Mouse (Mus musculus) thymus, adult 2 months (tissue): Measurements from ENCODE around the gene St3gal6. TPM values are rescaled to one million over a fixed set of nuclear protein-coding genes. Genes with fewer than 3 reads are reported as not detected.

Source experiments
- DNase-seq: peaks from one replicate; pipeline ENCODE4 v3.0.0; 2021
- H3K27ac ChIP-seq: fragments of 200-500 bp; 2 replicates; pipeline ENCODE4 v1.5.1; 2012; ENCODE audit warnings: low read length, control low read depth; ENCODE audit not compliant: control insufficient read depth, insufficient read depth
- H3K27me3 ChIP-seq: fragments of 200-500 bp; 2 replicates; pipeline ENCODE4 v1.6.1; 2012; ENCODE audit warnings: mild to moderate bottlenecking, low read length, moderate library complexity, mixed read lengths; ENCODE audit not compliant: control insufficient read depth, insufficient read depth
- H3K36me3 ChIP-seq: fragments of 200-500 bp; 2 replicates; pipeline ENCODE4 v1.6.1; 2012; ENCODE audit warnings: mild to moderate bottlenecking, low read length, moderate library complexity; ENCODE audit not compliant: control insufficient read depth, insufficient read depth
- H3K4me1 ChIP-seq: fragments of 200-500 bp; replicated peaks from 2 replicates; pipeline ENCODE4 v1.6.1; 2012; ENCODE audit warnings: low read length; ENCODE audit not compliant: control insufficient read depth, insufficient read depth
- H3K4me3 ChIP-seq: fragments of 200-500 bp; 2 replicates; pipeline ENCODE4 v1.5.1; 2012; ENCODE audit warnings: mild to moderate bottlenecking, low read length, control low read depth, moderate library complexity; ENCODE audit not compliant: control insufficient read depth, insufficient read depth
- CTCF ChIP-seq: fragments of 200-500 bp; IDR thresholded peaks from 2 replicates; pipeline ENCODE4 v1.5.1; 2012; ENCODE audit warnings: mild to moderate bottlenecking, control low read depth, low read length, moderate library complexity, borderline replicate concordance; ENCODE audit not compliant: control insufficient read depth, poor library complexity, insufficient read depth; ENCODE audit errors: extremely low read depth
- POLR2A ChIP-seq: fragments of 200-500 bp; IDR thresholded peaks from 2 replicates; pipeline ENCODE4 v1.6.1; 2012; ENCODE audit warnings: mild to moderate bottlenecking, low read length, control low read depth, moderate library complexity; ENCODE audit not compliant: control insufficient read depth, poor library complexity, insufficient read depth; ENCODE audit errors: extremely low read depth
- WGBS: fragments of 180-500 bp; shearing (Covaris S2); methylation state at CpG from one replicate; pipeline ENCODE4 v1.1.7; 2018; 5-methylcytosine and 5-hydroxymethylcytosine counted together
- polyA plus RNA-seq: library from polyadenylated mRNA; depleted of rRNA; stranded (reverse); fragments of >200 nt; gene quantifications from 2 replicates; pipeline ENCODE4 v1.2.3, GENCODE M21; 2012; rRNA removed

The St3gal6 gene
- polyA plus RNA-seq = 17.5 and 21.8 TPM in 2 replicates

DNA sequence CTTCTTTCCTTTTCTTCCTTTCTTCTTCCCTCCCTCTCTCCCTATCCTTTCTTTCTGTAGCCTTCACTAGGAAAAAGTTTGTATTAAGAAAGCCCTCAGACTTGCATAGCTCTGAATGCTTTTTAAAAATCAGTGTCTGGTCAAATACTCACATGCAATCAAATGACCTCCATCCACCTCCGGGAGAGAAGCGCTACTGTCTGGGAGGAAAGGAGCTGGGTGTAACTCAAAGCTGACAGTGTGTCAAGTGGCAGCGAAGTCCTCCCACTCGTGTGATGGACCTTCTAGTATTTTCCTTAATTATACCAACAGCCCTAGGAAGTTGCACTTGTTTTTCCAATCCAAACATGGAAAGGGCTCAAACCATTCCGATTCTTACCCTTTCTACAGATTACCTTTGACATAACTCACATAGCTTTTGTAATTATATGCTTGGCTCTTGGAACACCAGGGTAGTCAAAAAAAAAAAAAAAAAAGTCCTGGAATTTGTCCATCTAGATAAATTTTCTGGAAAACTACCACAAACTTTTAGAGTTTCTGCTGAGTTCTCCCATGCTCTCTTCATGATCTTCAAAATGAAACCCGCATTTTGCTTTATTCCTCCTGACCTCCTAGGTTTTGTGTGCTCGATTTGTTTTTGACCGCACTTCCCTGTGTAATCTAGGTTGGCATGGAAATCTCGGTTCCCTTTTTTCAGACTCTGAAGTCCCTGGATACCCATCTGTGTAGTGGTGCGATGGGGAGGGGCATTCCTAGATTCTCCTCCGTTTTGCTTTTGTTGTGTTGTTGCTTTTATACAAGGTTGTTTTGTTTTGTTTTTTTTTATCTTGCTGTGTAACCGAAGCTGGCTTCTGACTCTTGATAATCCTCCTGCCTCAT lies at the start of gene St3gal6:
St3gal6 (minus strand) TSS at position 272 of the 879 bp plus-strand sequence.
- Histone ChIP-seq H3K4me3 (peak within 1 kb of the TSS; percentile 53), H3K27me3 (peaks cover 2% of the 10 kb centered on the region), H3K36me3 (no peaks in the 10 kb centered on the region), H3K27ac (peak within 1 kb of the TSS; percentile 28; the same call in 1 of the 2 replicates), H3K4me1 (peaks cover 10% of the 10 kb centered on the region; the same call in 1 of the 2 replicates)
- WGBS = 95% methylated on average over 12 of the region's 12 CpGs
- TF ChIP-seq CTCF = no peak
- no peak for DNase-seq

DNA sequence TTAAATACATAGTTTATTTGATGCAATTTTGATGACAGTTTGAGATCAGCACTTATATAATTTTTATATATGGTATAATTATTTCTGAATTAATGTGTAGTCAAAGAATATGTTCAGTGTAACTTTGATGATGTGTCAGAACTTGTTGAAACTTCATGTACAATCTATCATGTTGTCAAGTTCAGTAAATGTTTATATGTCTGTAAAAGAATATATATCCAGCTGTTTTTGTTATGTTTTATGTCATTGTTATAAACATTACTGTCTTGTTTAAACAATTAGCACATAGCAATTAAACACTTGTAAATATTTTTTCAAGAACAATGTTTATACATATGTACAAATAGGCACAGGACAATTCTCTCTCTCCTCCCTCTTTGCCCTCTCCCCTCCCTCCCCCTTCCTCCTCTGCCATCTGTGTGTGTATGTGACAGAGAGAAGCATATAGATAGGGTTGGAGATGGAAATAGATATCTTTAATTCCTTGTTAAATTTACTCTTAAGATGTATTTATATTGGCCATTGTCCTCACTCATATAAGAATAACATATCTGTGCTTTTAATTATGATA lies 46.7 kb upstream of the St3gal6 start:
- DNase-seq = no peak
- no peaks in the 10 kb centered on the region for H3K36me3 ChIP-seq

DNA sequence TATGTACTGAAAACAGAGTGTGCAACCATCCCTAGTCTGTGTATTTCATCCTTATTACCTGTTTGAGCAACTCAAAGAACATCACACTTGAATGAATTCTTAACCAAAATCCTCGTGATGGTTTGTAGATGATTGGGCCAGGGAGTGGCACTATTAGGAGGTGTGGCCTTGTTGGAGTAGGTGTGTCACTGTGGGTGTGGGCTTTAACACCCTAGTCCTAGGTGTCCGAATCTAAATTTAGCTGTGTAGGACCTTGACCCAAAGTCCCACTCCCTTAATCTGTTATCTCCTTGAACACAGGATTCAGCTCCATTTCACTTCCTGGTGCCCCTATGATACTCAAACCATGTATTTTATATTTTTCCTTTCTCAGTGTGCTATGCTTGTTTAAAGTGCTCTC lies 37.2 kb upstream of the St3gal6 start:
- Histone ChIP-seq H3K4me1 (no peaks in the 10 kb centered on the region), H3K27me3 (no peaks in the 10 kb centered on the region), H3K27ac (no peak overlapping the region), H3K36me3 (no peaks in the 10 kb centered on the region), H3K4me3 (no peak overlapping the region)
- TF ChIP-seq POLR2A = no peak
- no peak for TF ChIP-seq CTCF
- WGBS = 93% methylated on average over 2 of the region's 2 CpGs
- DNase-seq = no peak

More for the DNA sequence above, 46.7 kb upstream of the St3gal6 start:
- TF ChIP-seq POLR2A = no peak
- TF ChIP-seq CTCF = no peak
- Histone ChIP-seq H3K4me3 (no peak overlapping the region), H3K27me3 (no peaks in the 10 kb centered on the region), H3K27ac (no peak overlapping the region), H3K4me1 (no peaks in the 10 kb centered on the region)

DNA sequence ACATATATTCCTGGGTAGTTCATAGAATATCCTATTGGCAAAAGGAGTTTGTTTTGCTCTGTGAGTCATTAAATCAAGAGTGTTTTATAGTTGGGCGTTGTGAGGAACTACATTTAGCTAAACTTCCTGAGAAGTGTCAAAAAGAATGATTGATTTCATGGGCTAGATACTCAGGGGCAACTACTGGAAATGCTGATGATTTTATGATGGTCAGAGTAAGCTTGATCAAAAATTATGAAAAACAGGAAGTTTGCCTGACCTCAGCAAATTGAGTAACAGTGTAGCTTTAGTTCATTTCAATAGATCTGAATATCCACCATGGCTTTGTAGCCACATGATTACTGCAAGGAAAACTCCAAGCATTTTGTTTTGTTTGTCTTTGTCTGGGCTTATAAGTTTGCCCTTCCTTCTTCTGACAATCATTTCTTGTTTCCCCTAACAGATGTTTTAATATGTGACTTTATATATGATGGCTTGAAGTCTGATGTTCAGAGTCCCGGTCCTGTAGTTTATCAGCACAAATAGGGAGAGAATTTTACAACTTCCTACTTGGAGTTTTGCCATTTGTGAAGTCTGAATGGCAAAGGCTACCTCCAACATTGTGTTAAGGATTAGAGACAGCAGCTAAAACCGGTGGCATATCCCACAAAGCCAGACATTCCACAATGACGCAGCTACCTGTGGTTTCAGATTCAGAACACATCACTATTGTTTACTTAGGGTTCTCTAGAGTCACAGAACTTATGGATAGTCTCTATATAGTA lies 32.2 kb upstream of the St3gal6 start:
- no peak overlapping the region for H3K4me3 ChIP-seq
- no peaks in the 10 kb centered on the region for H3K27me3 ChIP-seq
- H3K4me1 ChIP-seq = no peaks in the 10 kb centered on the region
- TF ChIP-seq POLR2A (no peak), CTCF (no peak)
- H3K27ac ChIP-seq = no peak overlapping the region
- WGBS = 38% methylated on average over 4 of the region's 4 CpGs
- DNase-seq = no peak
- H3K36me3 ChIP-seq = no peaks in the 10 kb centered on the region

DNA sequence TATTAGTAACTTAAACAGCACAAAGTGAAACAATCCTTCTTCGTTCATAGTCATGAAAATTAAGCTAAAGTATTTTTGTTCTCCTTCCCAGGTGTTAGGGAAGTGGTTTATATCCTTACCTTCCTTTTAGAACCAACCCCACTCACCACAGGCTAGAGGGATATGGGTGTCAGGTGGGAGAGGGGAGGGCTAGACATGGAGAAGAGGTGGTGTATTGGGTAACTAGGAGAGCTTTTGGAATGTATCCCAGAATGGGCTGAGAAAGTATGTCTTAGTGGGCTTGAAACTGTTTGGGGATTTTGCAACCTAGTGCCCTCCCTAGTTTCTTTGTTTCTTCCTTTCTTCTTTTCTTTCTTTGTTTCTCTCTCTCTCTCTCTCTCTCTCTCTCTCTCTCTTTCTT lies 30.6 kb upstream of the St3gal6 start:
- WGBS = 13% methylated on average over 1 of the region's 1 CpGs
- Histone ChIP-seq H3K4me3 (no peak overlapping the region), H3K4me1 (no peaks in the 10 kb centered on the region)

DNA sequence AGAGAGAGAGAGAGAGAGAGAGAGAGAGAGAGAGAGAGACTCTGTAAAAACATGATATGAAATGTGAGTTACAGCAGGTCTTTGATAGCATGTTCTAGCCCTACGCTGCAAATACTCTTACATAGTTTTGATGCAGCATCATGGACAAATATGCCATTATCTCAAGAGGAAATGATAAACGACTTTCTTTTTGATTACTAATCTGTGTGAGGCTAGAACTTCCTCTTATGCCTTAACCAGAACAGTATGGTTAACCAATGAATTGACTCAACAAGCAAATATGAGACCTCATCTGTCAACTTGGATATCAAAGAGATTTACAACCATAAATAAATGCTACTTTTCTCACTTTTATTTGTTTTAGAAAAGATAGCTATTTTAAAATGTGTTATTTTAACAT lies 24.0 kb upstream of the St3gal6 start:
- WGBS = 24% methylated on average over 2 of the region's 2 CpGs
- H3K36me3 ChIP-seq = no peaks in the 10 kb centered on the region
- H3K27ac ChIP-seq = no peak overlapping the region
- no peak for DNase-seq
- no peaks in the 10 kb centered on the region for H3K4me1 ChIP-seq
- no peak overlapping the region for H3K4me3 ChIP-seq
- no peaks in the 10 kb centered on the region for H3K27me3 ChIP-seq
- TF ChIP-seq POLR2A (no peak), CTCF (no peak)

More for the DNA sequence above, 30.6 kb upstream of the St3gal6 start:
- TF ChIP-seq POLR2A (no peak), CTCF (no peak)
- Histone ChIP-seq H3K27me3 (no peaks in the 10 kb centered on the region), H3K27ac (no peak overlapping the region), H3K36me3 (no peaks in the 10 kb centered on the region)
- DNase-seq = no peak
